Comparison of ENCODE assay signal across 9 mouse cellular contexts in genomic region chr11:114851608-114852310, GRCm38 (mm10). TPM values are rescaled to one million over a fixed set of nuclear protein-coding genes. Genes with fewer than 3 reads are reported as not detected.
DNase-seq lines count a peak whose midpoint lies in the region; ATAC-seq lines count a peak whose summit lies in the region.
"Had no signal": no experiment of that assay in that cellular context is flagged by ENCODE, and none has a peak within 500 bp of the region (broad histone marks: within the 10 kb centered on the region; RNA-seq: fewer than 3 reads in every experiment).

No protein-coding gene starts in this region.

- peaks cover 66% of the 10 kb centered on the region for H3K27me3 ChIP-seq in liver, embryonic 15.5 days

- peak overlapping the region; percentile 81 for H3K27ac ChIP-seq in liver, embryonic 15.5 days (replicated peaks)

- WGBS in liver, embryonic 15.5 days (ENCODE audit: insufficient replicate concordance): under 1% methylated on average over 65 of the region's 65 CpGs

- peak overlapping the region; percentile 70 for H3K4me2 ChIP-seq in liver, embryonic 15.5 days

- no peaks in the 10 kb centered on the region for H3K9me3 ChIP-seq in liver, embryonic 15.5 days (replicated peaks)

- H3K9ac ChIP-seq in liver, embryonic 15.5 days: peak overlapping the region; percentile 37; the same call in 1 of the 2 replicates

- no peaks in the 10 kb centered on the region for H3K36me3 ChIP-seq in liver, embryonic 15.5 days (replicated peaks)

- DNase-seq in right cerebral cortex, adult 18-20 months: peak; percentile 43
- no peak for DNase-seq in right cerebral cortex, postnatal 36 days (ENCODE audit: low spot score in 2 of 2)
- peak; percentile 81 for DNase-seq in embryo, embryonic 9.5 days (ENCODE audit: extremely low spot score)
- DNase-seq in heart, adult 18-20 months: peak; percentile 76 to 86
- DNase-seq in kidney, adult 11 months: peak; percentile 90
- peak; percentile 68 for DNase-seq in neural tube, embryonic 10.5 days (ENCODE audit: extremely low spot score, low spot score)
- peak; percentile 65 to 80 for DNase-seq in urinary bladder, postnatal 4 days (ENCODE audit: low spot score in 2 of 2)

- H3K4me3 ChIP-seq in liver, embryonic 15.5 days (replicated peaks): peak overlapping the region; percentile 60

- peak; percentile 45 for ATAC-seq in liver, embryonic 15.5 days (ENCODE audit: insufficient read depth)

- H3K4me1 ChIP-seq in liver, embryonic 15.5 days (replicated peaks): peaks cover 18% of the 10 kb centered on the region; the same call in 1 of the 2 replicates

RNA-seq across cellular contexts. Expression of gene Gprc5c, which starts 0.8 kb away (rescaled TPM):
- total RNA-seq in heart, adult 18-20 months (2021): 1 to 10 TPM; 5.1 to 7.5 TPM
- 15.9 and 19.0 TPM in 2 replicates for polyA plus RNA-seq in liver, embryonic 15.5 days (2015; fragmentation: Nextera tagmentation; extraction: Ambion mirVana)

RNA-seq across cellular contexts. Expression of gene Cd300a, which starts 38.1 kb away (rescaled TPM):
- under 1 TPM; 0.62 to 0.98 TPM for total RNA-seq in heart, adult 18-20 months (2021)
- 7.3 and 7.8 TPM in 2 replicates for polyA plus RNA-seq in liver, embryonic 15.5 days (2015; fragmentation: Nextera tagmentation; extraction: Ambion mirVana)

RNA-seq across cellular contexts. Expression of gene Gpr142, which starts 53.0 kb away (rescaled TPM):
- total RNA-seq in heart, adult 18-20 months (2021): not detected
- polyA plus RNA-seq in liver, embryonic 15.5 days (2015; fragmentation: Nextera tagmentation; extraction: Ambion mirVana): not detected in 2 replicates
- total RNA-seq: layer of hippocampus, adult 18-20 months had no signal

RNA-seq across cellular contexts. Expression of gene Btbd17, which starts 56.0 kb away (rescaled TPM):
- not detected for total RNA-seq in heart, adult 18-20 months (2021)
- 0.25 TPM in 1 of 2 replicates, not detected in the other for polyA plus RNA-seq in liver, embryonic 15.5 days (2015; fragmentation: Nextera tagmentation; extraction: Ambion mirVana)

Comparison
In these comparisons a context has a peak if more than half of its experiments do, and no peak if none do; other contexts are left out.
1. DNase-seq: peak in right cerebral cortex, adult 18-20 months (single experiment), embryo, embryonic 9.5 days (single experiment), heart, adult 18-20 months (2 of 2), kidney, adult 11 months (single experiment), neural tube, embryonic 10.5 days (single experiment) and urinary bladder, postnatal 4 days (2 of 2); none in right cerebral cortex, postnatal 36 days (0 of 2).